Mouse (Mus musculus) heart, embryonic 15.5 days (tissue): Measurements from ENCODE around the gene Akr1b7. TPM values are rescaled to one million over a fixed set of nuclear protein-coding genes. Genes with fewer than 3 reads are reported as not detected.

Experiments
- polyA plus RNA-seq: library from polyadenylated mRNA; unstranded; fragments of >200 nt; fragmentation: Nextera tagmentation; extraction: Ambion mirVana; gene quantifications from 2 replicates; pipeline ENCODE4 v1.2.1, GENCODE M21; 2015

Gene Akr1b7
- polyA plus RNA-seq, 1 experiment from 2014 or later, result not detected

Other genes with a start within 250 kb of the Akr1b7 start
- gene Slc35b4, start 235.2 kb upstream of the Akr1b7 start, polyA plus RNA-seq, result 26.3 and 36.4 TPM in 2 replicates
- 150 and 163 TPM in 2 replicates for gene Akr1b3, start 94.9 kb upstream of the Akr1b7 start, polyA plus RNA-seq
- 9.3 and 9.4 TPM in 2 replicates for gene Akr1b8, start 58.2 kb upstream of the Akr1b7 start, polyA plus RNA-seq
- gene Akr1b10, start 28.1 kb upstream of the Akr1b7 start, polyA plus RNA-seq, result 60.6 and 64.6 TPM in 2 replicates
- gene Bpgm, start 63.9 kb downstream of the Akr1b7 start, polyA plus RNA-seq, result 112 and 125 TPM in 2 replicates
- gene Cald1, start 186.2 kb downstream of the Akr1b7 start, polyA plus RNA-seq, result 164 TPM in 2 replicates